ENCODE assay signal across 28 mouse cellular contexts in genomic region chr17:79236244-79236781, GRCm38 (mm10).
A peak's percentile ranks its signal among the peaks of the same experiment; 100 is the strongest.
DNase-seq lines count a peak whose midpoint lies in the region; ATAC-seq and TF ChIP-seq lines count a peak whose summit lies in the region.
"Had no signal": no experiment of that assay in that cellular context is flagged by ENCODE, and none has a peak within 500 bp of the region (broad histone marks: within the 10 kb centered on the region; RNA-seq: fewer than 3 reads in every experiment).

No protein-coding gene starts in this region.

- DNase-seq in ES-E14 (ENCODE audit: low read depth, low spot score): no peak
- no peak for DNase-seq in layer of hippocampus, adult 11-12 months (ENCODE audit: low spot score)
- no peak for DNase-seq in thymus, postnatal 14 days
- DNase-seq: adrenal gland, postnatal 10 days; adrenal gland, postnatal 36 days; B cell, adult 2 months; cerebellum, adult 11 months; cerebellum, adult 2 months; cerebellum, adult 9-11 months; cerebellum, postnatal 25 days; embryo, embryonic 11 days; forebrain, postnatal 0 days; gastrocnemius, postnatal 25 days; heart, adult 11 months; kidney, adult 11 months had no signal

- WGBS in kidney, embryonic 16.5 days: 69% methylated on average over 3 of the region's 3 CpGs

- in situ Hi-C loops in ES-E14 (cut with MboI; ENCODE audit: low sequenced_read_pairs in 2 of 2, unreplicated experiment in 2 of 2): no loop called here

- no peak overlapping the region for H3K27ac ChIP-seq in ES-E14 (ENCODE audit: insufficient read depth, low read depth, low read length, poor library complexity, severe bottlenecking)
- no peak overlapping the region for H3K27ac ChIP-seq in kidney, embryonic 16.5 days (ENCODE audit: low read length)
- H3K27ac ChIP-seq: embryonic facial prominence, embryonic 10.5 days; embryonic facial prominence, embryonic 13.5 days; hindbrain, embryonic 12.5 days; hindbrain, embryonic 15.5 days; intestine, embryonic 15.5 days had no signal

- no peaks in the 10 kb centered on the region for H3K9me3 ChIP-seq in ES-E14 (ENCODE audit: control insufficient read depth, insufficient read depth, low read depth, low read length)
- no peaks in the 10 kb centered on the region for H3K9me3 ChIP-seq in kidney, embryonic 16.5 days (ENCODE audit: low read length)
- H3K9me3 ChIP-seq: embryonic facial prominence, embryonic 10.5 days; embryonic facial prominence, embryonic 13.5 days; hindbrain, embryonic 12.5 days; hindbrain, embryonic 15.5 days; intestine, embryonic 15.5 days had no signal

- H3K27me3 ChIP-seq in kidney, embryonic 16.5 days (ENCODE audit: insufficient read depth, low read length): no peaks in the 10 kb centered on the region
- H3K27me3 ChIP-seq: embryonic facial prominence, embryonic 13.5 days; hindbrain, embryonic 12.5 days; hindbrain, embryonic 15.5 days; intestine, embryonic 15.5 days had no signal

- ATAC-seq in common myeloid progenitor, adult 5-6 weeks (replicated peaks; ENCODE audit: low read depth, poor library complexity, severe bottlenecking): peak; percentile 75
- ATAC-seq in granulocyte monocyte progenitor cell, adult 5-6 weeks (replicated peaks; ENCODE audit: poor library complexity, severe bottlenecking): peak; percentile 98
- peak; percentile 48; the same call in 1 of the 2 replicates for ATAC-seq in megakaryocyte-erythroid progenitor cell, adult 5-6 weeks (replicated peaks; ENCODE audit: low FRiP score, low TSS enrichment, poor library complexity, severe bottlenecking)
- no peak for ATAC-seq in CD4-positive, CD25-positive, alpha-beta regulatory T cell, adult 4 months
- no peak for ATAC-seq in kidney, embryonic 16.5 days (ENCODE audit: low FRiP score, low TSS enrichment)
- ATAC-seq: forebrain, embryonic 14.5 days; forebrain, postnatal 0 days; intestine, embryonic 15.5 days had no signal

- no peaks in the 10 kb centered on the region for H3K36me3 ChIP-seq in ES-E14 (ENCODE audit: control insufficient read depth, insufficient read depth, low read length, poor library complexity, severe bottlenecking)
- H3K36me3 ChIP-seq in kidney, embryonic 16.5 days (ENCODE audit: insufficient read depth, low read length): no peaks in the 10 kb centered on the region
- H3K36me3 ChIP-seq: embryonic facial prominence, embryonic 10.5 days; embryonic facial prominence, embryonic 13.5 days; G1E; hindbrain, embryonic 12.5 days; hindbrain, embryonic 15.5 days; intestine, embryonic 15.5 days had no signal

- no peaks in the 10 kb centered on the region; a peak in 1 of 4 replicates for H3K4me1 ChIP-seq in ES-E14 (ENCODE audit: control insufficient read depth in 2 of 2, insufficient read depth in 2 of 2, low read length in 2 of 2, poor library complexity in 1 of 2)
- H3K4me1 ChIP-seq in kidney, embryonic 16.5 days (ENCODE audit: insufficient read depth, low read length): no peaks in the 10 kb centered on the region
- H3K4me1 ChIP-seq: embryonic facial prominence, embryonic 10.5 days; embryonic facial prominence, embryonic 13.5 days; hindbrain, embryonic 12.5 days; intestine, embryonic 15.5 days had no signal

- H3K4me3 ChIP-seq in ES-E14 (ENCODE audit: insufficient read depth in 1 of 2, low read depth in 1 of 2, low read length in 2 of 2, poor library complexity in 1 of 2, severe bottlenecking in 1 of 2): no peak overlapping the region
- no peak overlapping the region for H3K4me3 ChIP-seq in kidney, embryonic 16.5 days (ENCODE audit: low read length)
- H3K4me3 ChIP-seq: embryonic facial prominence, embryonic 10.5 days; embryonic facial prominence, embryonic 13.5 days; hindbrain, embryonic 12.5 days; hindbrain, embryonic 15.5 days; intestine, embryonic 15.5 days had no signal

- H3K4me2 ChIP-seq in kidney, embryonic 16.5 days (replicated peaks; ENCODE audit: low read depth, low read length): no peak overlapping the region
- H3K4me2 ChIP-seq: embryonic facial prominence, embryonic 13.5 days; heart, embryonic 11.5 days; hindbrain, embryonic 12.5 days; hindbrain, embryonic 15.5 days; intestine, embryonic 15.5 days had no signal

- H3K9ac ChIP-seq in ES-E14 (ENCODE audit: insufficient read depth, low read depth, low read length, poor library complexity, severe bottlenecking): no peak overlapping the region
- no peak overlapping the region for H3K9ac ChIP-seq in kidney, embryonic 16.5 days (replicated peaks; ENCODE audit: low read length)
- H3K9ac ChIP-seq: embryonic facial prominence, embryonic 13.5 days; forebrain, postnatal 0 days; hindbrain, embryonic 12.5 days; hindbrain, embryonic 15.5 days; intestine, embryonic 15.5 days had no signal

TF ChIP-seq in ES-E14, 5 proteins besides CTCF, POLR2A, EP300 and RAD21:
- TF ChIP-seq CHD2 (IDR thresholded peaks at IDR 0.05; ENCODE audit: low read depth, low read length): no peak
- TF ChIP-seq MAFK (IDR thresholded peaks at IDR 0.05; ENCODE audit: insufficient read depth, low read depth, low read length): 0 out of 2 replicates have a peak, but pooled peaks have one; percentile 29

Comparison
In these comparisons a context has a peak if more than half of its experiments do, and no peak if none do; other contexts are left out.
1. ATAC-seq: peak in common myeloid progenitor, adult 5-6 weeks (single experiment), granulocyte monocyte progenitor cell, adult 5-6 weeks (single experiment) and megakaryocyte-erythroid progenitor cell, adult 5-6 weeks (single experiment); none in CD4-positive, CD25-positive, alpha-beta regulatory T cell, adult 4 months (single experiment) and kidney, embryonic 16.5 days (single experiment).